Mouse (Mus musculus) thymus, adult 2 months (tissue): ENCODE data around the gene Dnmt3a.

Source experiments
- CTCF ChIP-seq: fragments of 200-500 bp; IDR thresholded peaks from 2 replicates; pipeline ENCODE4 v1.5.1; 2012; ENCODE audit warnings: mild to moderate bottlenecking, control low read depth, low read length, moderate library complexity, borderline replicate concordance; ENCODE audit not compliant: control insufficient read depth, poor library complexity, insufficient read depth; ENCODE audit errors: extremely low read depth
- POLR2A ChIP-seq: fragments of 200-500 bp; IDR thresholded peaks from 2 replicates; pipeline ENCODE4 v1.6.1; 2012; ENCODE audit warnings: mild to moderate bottlenecking, low read length, control low read depth, moderate library complexity; ENCODE audit not compliant: control insufficient read depth, poor library complexity, insufficient read depth; ENCODE audit errors: extremely low read depth

DNA sequence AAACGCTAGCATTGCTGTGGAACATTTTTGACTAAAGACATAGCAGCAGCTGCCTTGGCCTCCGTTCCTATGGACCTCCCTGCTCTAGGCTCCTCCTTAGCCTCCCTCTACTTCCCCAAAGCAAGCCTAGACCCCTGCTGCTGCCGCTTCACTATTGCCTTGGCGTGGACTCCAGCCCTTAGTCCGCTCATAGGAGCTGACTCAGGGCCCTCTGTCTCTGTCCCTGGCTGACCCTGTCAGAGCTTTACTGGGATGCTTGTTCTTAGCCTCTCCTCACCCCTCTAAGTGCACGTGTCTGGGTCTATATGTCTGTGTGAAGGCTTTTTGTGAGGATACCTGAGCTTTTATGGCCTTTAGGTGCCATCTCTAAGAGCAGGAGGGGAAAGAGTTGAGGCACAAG lies 27.5 kb upstream of the Dnmt3a start:
- no peak for TF ChIP-seq POLR2A
- TF ChIP-seq CTCF, result no peak
